Mouse (Mus musculus) hindbrain, embryonic 13.5 days (tissue): ENCODE measurements around the gene Mchr1. TPM values are rescaled to one million over a fixed set of nuclear protein-coding genes. Genes with fewer than 3 reads are reported as not detected.

ENCODE experiments used
- ATAC-seq: fragments of 200-750 bp; cut with Nextera tagmentation; 2 replicates; pipeline ENCODE4 v1.8.0; 2017; ENCODE audit warnings: moderate TSS enrichment; ENCODE audit not compliant: low FRiP score
- H3K27ac ChIP-seq: fragments of 300-500 bp; sonication (generic); 2 replicates; pipeline ENCODE4 v1.5.1; 2015; ENCODE audit warnings: inconsistent platforms, mild to moderate bottlenecking, moderate library complexity
- H3K27me3 ChIP-seq: fragments of 300-500 bp; sonication (generic); 2 replicates; pipeline ENCODE4 v1.6.1; 2015; ENCODE audit warnings: mild to moderate bottlenecking, inconsistent platforms
- H3K36me3 ChIP-seq: fragments of 300-500 bp; sonication (generic); 2 replicates; pipeline ENCODE4 v1.6.1; 2015; ENCODE audit warnings: mild to moderate bottlenecking, inconsistent platforms
- H3K4me1 ChIP-seq: fragments of 300-500 bp; sonication (generic); replicated peaks from 2 replicates; pipeline ENCODE4 v1.6.1; 2015; ENCODE audit warnings: inconsistent platforms
- H3K4me2 ChIP-seq: fragments of 300-500 bp; sonication (generic); 2 replicates; pipeline ENCODE4 v1.6.1; 2015; ENCODE audit warnings: inconsistent platforms, mild to moderate bottlenecking, moderate library complexity
- H3K4me3 ChIP-seq: fragments of 300-500 bp; sonication (generic); 2 replicates; pipeline ENCODE4 v1.5.1; 2015; ENCODE audit warnings: mild to moderate bottlenecking, inconsistent platforms
- H3K9ac ChIP-seq: fragments of 300-500 bp; sonication (generic); 2 replicates; pipeline ENCODE4 v1.6.1; 2015; ENCODE audit warnings: mild to moderate bottlenecking, inconsistent platforms
- H3K9me3 ChIP-seq: fragments of 300-500 bp; sonication (generic); 2 replicates; pipeline ENCODE4 v1.6.1; 2016; ENCODE audit warnings: inconsistent platforms
- WGBS: fragments of 180-500 bp; shearing (Covaris S2); methylation state at CpG from one replicate; pipeline ENCODE4 v1.1.7; 2015; 5-methylcytosine and 5-hydroxymethylcytosine counted together
- polyA plus RNA-seq: library from polyadenylated mRNA; unstranded; fragments of >200 nt; fragmentation: Nextera tagmentation; extraction: Ambion mirVana; gene quantifications from 2 replicates; pipeline ENCODE4 v1.2.1, GENCODE M21; 2015

Gene Mchr1
- polyA plus RNA-seq, 1 experiment from 2014 or later: 1.6 TPM

- H3K27me3 ChIP-seq: no peaks in the 10 kb centered on the region
- peaks cover 16% of the 10 kb centered on the region for H3K4me1 ChIP-seq
- no peak overlapping the region for H3K9ac ChIP-seq
- ATAC-seq: no peak
- 80% methylated on average over 7 of the region's 7 CpGs for WGBS
- H3K27ac ChIP-seq: no peak overlapping the region
- H3K4me3 ChIP-seq: no peak overlapping the region
- H3K36me3 ChIP-seq: no peaks in the 10 kb centered on the region
- H3K4me2 ChIP-seq: no peak overlapping the region
- no peaks in the 10 kb centered on the region for H3K9me3 ChIP-seq
Measured at GRCm38 (mm10) chr15:81231325-81231724, 4.0 kb upstream of the Mchr1 start.

GRCm38 (mm10) chr15:81236062-81236461 lies 763 bp downstream of the Mchr1 start:
- H3K9me3 ChIP-seq: no peaks in the 10 kb centered on the region
- H3K27me3 ChIP-seq: peaks cover 19% of the 10 kb centered on the region
- peaks cover 22% of the 10 kb centered on the region for H3K4me1 ChIP-seq
- peak overlapping the region; percentile 76 for H3K9ac ChIP-seq
- H3K27ac ChIP-seq: peak overlapping the region; percentile 63; the same call in 1 of the 2 replicates
- ATAC-seq: no peak
- peak overlapping the region; percentile 80 for H3K4me2 ChIP-seq
- H3K4me3 ChIP-seq: peak overlapping the region; percentile 52
- no peaks in the 10 kb centered on the region for H3K36me3 ChIP-seq
- WGBS: 5% methylated on average over 8 of the region's 8 CpGs

- H3K4me1 ChIP-seq: peaks cover 22% of the 10 kb centered on the region
- H3K9ac ChIP-seq: no peak overlapping the region
- no peak overlapping the region for H3K4me3 ChIP-seq
- no peak overlapping the region for H3K4me2 ChIP-seq
- H3K9me3 ChIP-seq: no peaks in the 10 kb centered on the region
- peaks cover 21% of the 10 kb centered on the region for H3K27me3 ChIP-seq
- H3K27ac ChIP-seq: no peak overlapping the region
- WGBS: 91% methylated on average over 18 of the region's 18 CpGs
- H3K36me3 ChIP-seq: no peaks in the 10 kb centered on the region
- ATAC-seq: no peak
Measured at GRCm38 (mm10) chr15:81237471-81237870, 2.2 kb downstream of the Mchr1 start.

- H3K4me3 ChIP-seq: no peak overlapping the region
- 23% methylated on average over 7 of the region's 7 CpGs for WGBS
Measured at GRCm38 (mm10) chr15:81239261-81239660, 4.0 kb downstream of the Mchr1 start.

GRCm38 (mm10) chr15:81239794-81240343 lies 4.6 kb downstream of the Mchr1 start:
- Histone ChIP-seq H3K4me1 (peaks cover 20% of the 10 kb centered on the region), H3K36me3 (no peaks in the 10 kb centered on the region), H3K9ac (no peak overlapping the region), H3K27ac (no peak overlapping the region), H3K4me2 (no peak overlapping the region), H3K9me3 (peaks cover 3% of the 10 kb centered on the region; the same call in 1 of the 2 replicates), H3K4me3 (no peak overlapping the region), H3K27me3 (peaks cover 21% of the 10 kb centered on the region)
- WGBS: 66% methylated on average over 13 of the region's 13 CpGs
- no peak for ATAC-seq

More at GRCm38 (mm10) chr15:81239261-81239660, 4.0 kb downstream of the Mchr1 start:
- Histone ChIP-seq H3K9me3 (peaks cover 2% of the 10 kb centered on the region; the same call in 1 of the 2 replicates), H3K4me1 (peaks cover 22% of the 10 kb centered on the region), H3K4me2 (no peak overlapping the region), H3K27ac (no peak overlapping the region), H3K27me3 (peaks cover 21% of the 10 kb centered on the region), H3K36me3 (no peaks in the 10 kb centered on the region), H3K9ac (no peak overlapping the region)
- ATAC-seq: no peak

- WGBS: 91% methylated on average over 3 of the region's 3 CpGs
- Histone ChIP-seq H3K27ac (no peak overlapping the region; the same call in 1 of the 2 replicates), H3K4me1 (peaks cover 6% of the 10 kb centered on the region)
Measured at GRCm38 (mm10) chr15:81246890-81247289, 11.6 kb downstream of the Mchr1 start.

GRCm38 (mm10) chr15:81247583-81248340 lies 12.5 kb downstream of the Mchr1 start:
- no peak overlapping the region for H3K4me3 ChIP-seq
- 0 out of 2 replicates have a peak overlapping the region, but pooled peaks have one; percentile 40 for H3K27ac ChIP-seq
- ATAC-seq: no peak; the same call in 1 of the 2 replicates
- H3K36me3 ChIP-seq: no peaks in the 10 kb centered on the region
- no peak overlapping the region for H3K9ac ChIP-seq
- H3K4me1 ChIP-seq: peaks cover 6% of the 10 kb centered on the region
- WGBS: 47% methylated on average over 13 of the region's 13 CpGs
- no peak overlapping the region for H3K4me2 ChIP-seq
- H3K9me3 ChIP-seq: peaks cover 9% of the 10 kb centered on the region; the same call in 1 of the 2 replicates
- H3K27me3 ChIP-seq: no peaks in the 10 kb centered on the region

More at GRCm38 (mm10) chr15:81246890-81247289, 11.6 kb downstream of the Mchr1 start:
- H3K27me3 ChIP-seq: no peaks in the 10 kb centered on the region
- peaks cover 9% of the 10 kb centered on the region; the same call in 1 of the 2 replicates for H3K9me3 ChIP-seq
- ATAC-seq: no peak
- no peaks in the 10 kb centered on the region for H3K36me3 ChIP-seq
- H3K4me2 ChIP-seq: no peak overlapping the region
- H3K9ac ChIP-seq: no peak overlapping the region
- H3K4me3 ChIP-seq: no peak overlapping the region

DNA sequence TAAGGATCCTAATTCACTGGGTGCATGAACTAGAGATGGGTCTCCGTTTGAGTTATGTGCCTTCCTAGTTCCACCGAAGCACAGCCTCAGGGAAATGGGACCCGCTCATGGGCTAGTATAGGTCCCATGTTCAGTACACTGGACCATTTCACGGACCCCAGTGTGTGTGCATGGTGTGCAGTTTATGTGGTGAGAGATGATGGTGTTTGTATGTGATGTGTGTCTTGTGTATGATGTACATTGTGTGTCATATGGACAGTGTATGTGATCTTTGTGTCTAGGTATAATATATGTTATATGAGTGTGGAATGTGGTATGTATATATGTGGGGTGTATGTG lies 13.0 kb downstream of the Mchr1 start:
- no peak overlapping the region for H3K9ac ChIP-seq
- H3K9me3 ChIP-seq: peaks cover 9% of the 10 kb centered on the region; the same call in 1 of the 2 replicates
- no peaks in the 10 kb centered on the region for H3K36me3 ChIP-seq
- H3K4me2 ChIP-seq: no peak overlapping the region
- no peak for ATAC-seq
- H3K4me3 ChIP-seq: no peak overlapping the region
- no peak overlapping the region for H3K27ac ChIP-seq
- H3K4me1 ChIP-seq: peaks cover 6% of the 10 kb centered on the region
- WGBS: 86% methylated on average over 4 of the region's 4 CpGs
- no peaks in the 10 kb centered on the region for H3K27me3 ChIP-seq

GRCm38 (mm10) chr15:81248951-81249579 lies 13.8 kb downstream of the Mchr1 start:
- Histone ChIP-seq H3K9ac (no peak overlapping the region), H3K4me2 (no peak overlapping the region), H3K27ac (no peak overlapping the region), H3K4me1 (peaks cover 6% of the 10 kb centered on the region), H3K9me3 (peaks cover 9% of the 10 kb centered on the region; the same call in 1 of the 2 replicates), H3K27me3 (no peaks in the 10 kb centered on the region), H3K36me3 (no peaks in the 10 kb centered on the region), H3K4me3 (no peak overlapping the region)
- WGBS: 91% methylated on average over 4 of the region's 4 CpGs
- ATAC-seq: no peak

DNA sequence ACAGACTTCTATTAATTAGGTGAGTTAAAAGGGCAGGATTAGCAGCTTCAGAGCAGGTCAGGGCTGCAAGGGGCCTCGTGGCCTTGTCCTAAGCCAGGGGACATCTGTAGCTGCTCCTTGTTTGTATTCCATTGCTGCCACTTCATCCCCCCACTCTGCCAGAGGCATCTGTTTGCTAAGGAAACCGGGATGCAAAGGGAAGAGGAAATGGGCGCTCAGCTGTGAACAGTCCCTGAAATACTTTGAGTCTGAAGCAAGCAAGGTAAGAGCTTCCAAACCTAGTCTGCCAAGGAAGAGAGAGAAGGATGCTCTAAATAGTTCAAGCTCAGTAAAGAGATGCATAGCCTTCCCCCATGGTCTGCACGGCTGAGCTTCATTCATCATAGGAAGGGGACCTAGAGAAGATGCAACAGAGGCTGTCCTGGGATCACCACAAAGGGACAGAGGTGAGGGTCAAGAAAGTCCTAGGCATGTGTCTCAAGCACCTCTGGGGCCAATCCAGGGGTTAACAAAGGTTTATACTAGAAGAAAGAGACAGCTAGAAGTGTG lies 17.4 kb downstream of the Mchr1 start:
- Histone ChIP-seq H3K9me3 (peaks cover 6% of the 10 kb centered on the region; the same call in 1 of the 2 replicates), H3K36me3 (no peaks in the 10 kb centered on the region), H3K4me2 (no peak overlapping the region), H3K27ac (no peak overlapping the region), H3K27me3 (no peaks in the 10 kb centered on the region), H3K9ac (no peak overlapping the region), H3K4me1 (peaks cover 5% of the 10 kb centered on the region), H3K4me3 (no peak overlapping the region)
- no peak for ATAC-seq
- WGBS: 77% methylated on average over 4 of the region's 4 CpGs

DNA sequence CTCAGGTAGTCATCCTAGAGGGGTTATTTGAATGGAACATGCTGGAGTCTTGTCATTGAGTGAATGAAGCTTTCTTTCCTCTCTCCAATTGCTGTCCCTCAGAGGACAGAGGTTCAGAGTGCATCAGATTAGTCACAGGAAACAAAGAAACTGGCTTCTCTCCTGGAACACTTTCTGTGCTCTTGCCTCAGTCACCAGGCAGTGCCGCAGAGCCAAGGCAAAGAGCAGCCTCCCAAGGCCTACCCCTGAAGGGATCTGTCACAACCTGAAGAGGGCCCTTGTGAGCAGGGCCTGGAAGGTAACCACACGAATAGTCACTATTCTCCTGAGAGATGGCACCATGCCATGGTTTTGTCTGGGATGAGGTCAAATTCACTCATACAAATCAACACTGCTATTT lies 18.3 kb downstream of the Mchr1 start:
- no peaks in the 10 kb centered on the region; the same call in 1 of the 2 replicates for H3K4me1 ChIP-seq
- H3K9me3 ChIP-seq: peaks cover 6% of the 10 kb centered on the region; the same call in 1 of the 2 replicates
- WGBS: 64% methylated on average over 2 of the region's 2 CpGs
- ATAC-seq: no peak
- H3K27me3 ChIP-seq: no peaks in the 10 kb centered on the region
- H3K36me3 ChIP-seq: no peaks in the 10 kb centered on the region
- no peak overlapping the region for H3K4me3 ChIP-seq
- no peak overlapping the region for H3K27ac ChIP-seq
- H3K4me2 ChIP-seq: no peak overlapping the region
- no peak overlapping the region for H3K9ac ChIP-seq

DNA sequence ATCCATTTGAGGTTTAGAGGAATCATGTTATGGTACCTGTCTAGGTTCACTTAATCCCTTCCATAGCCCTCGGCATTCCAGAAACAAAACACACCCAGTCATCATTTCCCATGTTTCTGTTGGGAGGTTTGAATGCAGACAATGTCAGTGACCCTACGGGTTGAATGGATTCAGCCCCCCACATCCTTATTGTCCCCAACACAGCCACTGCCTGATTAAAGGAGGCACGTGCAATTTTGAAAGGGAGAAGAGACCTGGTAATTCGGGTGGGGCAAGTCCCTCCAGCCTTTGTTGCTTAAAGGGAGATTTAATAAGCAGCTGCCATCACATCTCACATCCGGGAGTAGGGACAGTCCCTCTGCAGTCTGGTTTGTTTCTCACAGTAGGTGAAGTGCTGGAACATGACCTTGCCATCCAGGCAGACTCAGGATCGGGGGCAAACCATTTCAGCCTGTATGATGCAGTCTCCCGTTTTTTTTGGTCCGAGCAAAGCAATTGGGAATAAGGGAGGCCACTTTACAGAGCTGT lies 18.9 kb downstream of the Mchr1 start:
- Histone ChIP-seq H3K4me1 (no peaks in the 10 kb centered on the region; the same call in 1 of the 2 replicates), H3K4me2 (no peak overlapping the region), H3K36me3 (no peaks in the 10 kb centered on the region), H3K4me3 (no peak overlapping the region), H3K27ac (no peak overlapping the region), H3K27me3 (no peaks in the 10 kb centered on the region), H3K9me3 (peaks cover 6% of the 10 kb centered on the region; the same call in 1 of the 2 replicates), H3K9ac (no peak overlapping the region)
- 67% methylated on average over 8 of the region's 8 CpGs for WGBS
- no peak for ATAC-seq
